Mouse (Mus musculus) stomach, embryonic 14.5 days (tissue): ENCODE data around the gene Fsip1. TPM values are rescaled to one million over a fixed set of nuclear protein-coding genes. Genes with fewer than 3 reads are reported as not detected.

Experiments
- ATAC-seq: fragments of 200-750 bp; cut with Nextera tagmentation; 2 replicates; pipeline ENCODE4 v1.8.0; 2017; ENCODE audit warnings: low read depth, moderate TSS enrichment; ENCODE audit not compliant: insufficient number of reproducible peaks, insufficient read depth, low FRiP score
- H3K27ac ChIP-seq: fragments of 300-500 bp; sonication (generic); 2 replicates; pipeline ENCODE4 v1.5.1; 2014; ENCODE audit warnings: mild to moderate bottlenecking, low read length, moderate library complexity, mixed read lengths
- H3K27me3 ChIP-seq: fragments of 300-500 bp; sonication (generic); 2 replicates; pipeline ENCODE4 v1.6.1; 2014; ENCODE audit warnings: low read length, control low read depth, mixed read lengths; ENCODE audit not compliant: control insufficient read depth, insufficient read depth
- H3K36me3 ChIP-seq: fragments of 300-500 bp; sonication (generic); 2 replicates; pipeline ENCODE4 v1.6.1; 2014; ENCODE audit warnings: mild to moderate bottlenecking, control low read depth, low read length, moderate library complexity, mixed read lengths; ENCODE audit not compliant: control insufficient read depth, insufficient read depth
- H3K4me1 ChIP-seq: fragments of 300-500 bp; sonication (generic); 2 replicates; pipeline ENCODE4 v1.6.1; 2014; ENCODE audit warnings: low read length, control low read depth, mixed read lengths; ENCODE audit not compliant: control insufficient read depth, insufficient read depth
- H3K4me2 ChIP-seq: fragments of 300-500 bp; sonication (generic); replicated peaks from 2 replicates; pipeline ENCODE4 v1.6.1; 2014; ENCODE audit warnings: low read depth, low read length, control low read depth
- H3K4me3 ChIP-seq: fragments of 300-500 bp; sonication (generic); 2 replicates; pipeline ENCODE4 v1.5.1; 2014; ENCODE audit warnings: low read depth, low read length, control low read depth
- H3K9ac ChIP-seq: fragments of 300-500 bp; sonication (generic); replicated peaks from 2 replicates; pipeline ENCODE4 v1.6.1; 2014; ENCODE audit warnings: low read depth, mild to moderate bottlenecking, control low read depth, low read length, moderate library complexity, mixed read lengths
- H3K9me3 ChIP-seq: fragments of 300-500 bp; sonication (generic); 2 replicates; pipeline ENCODE4 v1.6.1; 2016; ENCODE audit warnings: low read depth, low read length, control low read depth; ENCODE audit not compliant: control insufficient read depth
- WGBS: fragments of 180-500 bp; shearing (Covaris S2); extraction: QIAGEN DNeasy Blood & Tissue Kit; methylation state at CpG from one replicate; pipeline ENCODE4 v1.1.7; 2014; 5-methylcytosine and 5-hydroxymethylcytosine counted together
- polyA plus RNA-seq: library from polyadenylated mRNA; unstranded; fragments of >200 nt; fragmentation: Nextera tagmentation; extraction: Ambion mirVana; gene quantifications from 2 replicates; pipeline ENCODE4 v1.2.1, GENCODE M21; 2014

Fsip1 gene
- polyA plus RNA-seq, 1 experiment from 2014 or later, result 0.43 TPM

DNA sequence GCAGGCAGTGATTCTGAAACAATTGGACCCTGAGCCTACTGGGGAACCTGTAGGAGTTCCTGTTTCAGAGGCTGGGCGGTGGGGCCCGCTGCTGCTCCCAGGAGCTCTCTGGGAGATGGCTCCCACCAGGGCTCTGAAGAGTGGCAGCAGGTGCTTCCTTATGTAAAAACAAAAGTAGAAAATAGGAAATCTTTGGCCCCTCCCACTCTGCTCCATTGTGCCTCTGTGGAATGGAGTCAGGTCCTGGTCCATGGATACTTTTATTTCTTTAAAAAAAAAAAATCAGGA, 7.1 kb upstream of the Fsip1 start:
- no peak overlapping the region for H3K4me2 ChIP-seq
- no peaks in the 10 kb centered on the region for H3K27me3 ChIP-seq
- no peak overlapping the region for H3K27ac ChIP-seq
- no peak overlapping the region for H3K4me3 ChIP-seq
- no peak overlapping the region for H3K9ac ChIP-seq
- H3K9me3 ChIP-seq, result no peaks in the 10 kb centered on the region
- no peaks in the 10 kb centered on the region for H3K4me1 ChIP-seq
- H3K36me3 ChIP-seq, result no peaks in the 10 kb centered on the region
- WGBS, result 47% methylated on average over 2 of the region's 2 CpGs
- ATAC-seq, result no peak

- Histone ChIP-seq H3K4me1 (no peaks in the 10 kb centered on the region), H3K27ac (no peak overlapping the region), H3K4me3 (no peak overlapping the region), H3K9ac (no peak overlapping the region), H3K4me2 (no peak overlapping the region), H3K27me3 (no peaks in the 10 kb centered on the region), H3K36me3 (no peaks in the 10 kb centered on the region), H3K9me3 (no peaks in the 10 kb centered on the region)
- WGBS, result 18% methylated on average over 8 of the region's 8 CpGs
- ATAC-seq, result no peak
Measured at GRCm38 (mm10) chr2:118263151-118263913, 6.6 kb upstream of the Fsip1 start.

GRCm38 (mm10) chr2:118262673-118263072, 5.9 kb upstream of the Fsip1 start:
- Histone ChIP-seq H3K4me2 (no peak overlapping the region), H3K27me3 (no peaks in the 10 kb centered on the region), H3K9me3 (no peaks in the 10 kb centered on the region), H3K4me3 (no peak overlapping the region), H3K36me3 (no peaks in the 10 kb centered on the region), H3K4me1 (no peaks in the 10 kb centered on the region), H3K27ac (no peak overlapping the region), H3K9ac (no peak overlapping the region)
- no peak for ATAC-seq
- 54% methylated on average over 8 of the region's 8 CpGs for WGBS

DNA sequence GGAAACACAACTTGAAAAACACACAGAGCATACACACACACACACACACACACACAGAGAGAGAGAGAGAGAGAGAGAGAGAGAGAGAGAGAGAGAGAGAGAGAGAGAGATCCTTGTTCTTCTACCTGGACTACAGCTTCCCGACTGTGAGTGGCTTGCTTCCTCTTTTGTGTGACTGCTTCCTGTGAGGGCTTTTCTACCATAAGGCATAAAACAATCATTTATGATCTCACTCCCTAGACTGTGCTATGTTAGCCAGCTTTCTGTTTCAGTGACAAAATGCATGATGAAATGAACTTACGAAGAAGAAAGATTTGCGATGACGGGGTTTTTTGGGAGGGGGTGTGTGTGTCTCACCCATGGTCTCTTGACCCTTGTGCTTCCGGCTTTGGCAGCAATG, 3.0 kb upstream of the Fsip1 start:
- H3K4me1 ChIP-seq, result no peaks in the 10 kb centered on the region
- H3K4me2 ChIP-seq, result no peak overlapping the region
- H3K9ac ChIP-seq, result no peak overlapping the region
- H3K9me3 ChIP-seq, result no peaks in the 10 kb centered on the region
- H3K4me3 ChIP-seq, result no peak overlapping the region
- H3K36me3 ChIP-seq, result no peaks in the 10 kb centered on the region
- no peaks in the 10 kb centered on the region for H3K27me3 ChIP-seq
- no peak overlapping the region for H3K27ac ChIP-seq
- ATAC-seq, result no peak
- 78% methylated on average over 5 of the region's 5 CpGs for WGBS

GRCm38 (mm10) chr2:118257094-118257493, 328 bp upstream of the Fsip1 start:
- Histone ChIP-seq H3K36me3 (no peaks in the 10 kb centered on the region), H3K4me2 (peak overlapping the region; percentile 66), H3K4me3 (peak overlapping the region; percentile 32), H3K9ac (no peak overlapping the region), H3K9me3 (no peaks in the 10 kb centered on the region), H3K4me1 (no peaks in the 10 kb centered on the region), H3K27ac (no peak overlapping the region), H3K27me3 (no peaks in the 10 kb centered on the region)
- no peak for ATAC-seq
- WGBS, result 70% methylated on average over 8 of the region's 8 CpGs

GRCm38 (mm10) chr2:118254516-118254915, 2.2 kb downstream of the Fsip1 start:
- Histone ChIP-seq H3K36me3 (no peaks in the 10 kb centered on the region), H3K9ac (no peak overlapping the region), H3K4me3 (no peak overlapping the region), H3K27me3 (no peaks in the 10 kb centered on the region), H3K27ac (no peak overlapping the region), H3K4me1 (no peaks in the 10 kb centered on the region), H3K9me3 (no peaks in the 10 kb centered on the region), H3K4me2 (no peak overlapping the region)
- WGBS, result 20% methylated on average over 8 of the region's 8 CpGs
- no peak for ATAC-seq

DNA sequence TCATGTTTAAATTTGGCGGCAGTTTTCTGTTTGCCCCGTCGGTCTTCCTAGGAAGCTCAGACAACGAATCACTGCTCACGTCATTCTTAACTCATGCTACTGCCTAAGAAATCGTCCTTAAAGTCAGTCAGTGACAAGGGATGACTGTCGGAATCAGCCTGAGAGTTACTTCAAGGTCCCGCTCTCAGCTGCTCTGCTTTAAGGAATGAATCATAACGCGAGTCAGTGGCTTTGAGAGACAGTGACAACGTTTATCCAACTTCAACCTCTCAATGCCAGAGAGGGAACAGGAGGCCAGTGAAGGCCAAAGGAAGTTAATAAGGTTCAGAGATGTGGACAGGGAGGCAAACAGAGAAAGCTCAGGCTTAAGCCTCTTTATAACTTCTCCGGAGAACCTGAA, 7.8 kb downstream of the Fsip1 start:
- Histone ChIP-seq H3K27ac (no peak overlapping the region), H3K9ac (no peak overlapping the region), H3K4me2 (no peak overlapping the region), H3K4me3 (no peak overlapping the region), H3K36me3 (no peaks in the 10 kb centered on the region), H3K4me1 (no peaks in the 10 kb centered on the region), H3K27me3 (no peaks in the 10 kb centered on the region), H3K9me3 (no peaks in the 10 kb centered on the region)
- no peak for ATAC-seq
- WGBS, result 64% methylated on average over 12 of the region's 12 CpGs

GRCm38 (mm10) chr2:118248016-118248415, 8.8 kb downstream of the Fsip1 start:
- H3K4me2 ChIP-seq, result no peak overlapping the region
- H3K9me3 ChIP-seq, result no peaks in the 10 kb centered on the region
- no peak for ATAC-seq
- H3K36me3 ChIP-seq, result no peaks in the 10 kb centered on the region
- no peak overlapping the region for H3K27ac ChIP-seq
- H3K27me3 ChIP-seq, result no peaks in the 10 kb centered on the region
- H3K4me1 ChIP-seq, result no peaks in the 10 kb centered on the region
- no peak overlapping the region for H3K9ac ChIP-seq
- 52% methylated on average over 2 of the region's 2 CpGs for WGBS
- no peak overlapping the region for H3K4me3 ChIP-seq

DNA sequence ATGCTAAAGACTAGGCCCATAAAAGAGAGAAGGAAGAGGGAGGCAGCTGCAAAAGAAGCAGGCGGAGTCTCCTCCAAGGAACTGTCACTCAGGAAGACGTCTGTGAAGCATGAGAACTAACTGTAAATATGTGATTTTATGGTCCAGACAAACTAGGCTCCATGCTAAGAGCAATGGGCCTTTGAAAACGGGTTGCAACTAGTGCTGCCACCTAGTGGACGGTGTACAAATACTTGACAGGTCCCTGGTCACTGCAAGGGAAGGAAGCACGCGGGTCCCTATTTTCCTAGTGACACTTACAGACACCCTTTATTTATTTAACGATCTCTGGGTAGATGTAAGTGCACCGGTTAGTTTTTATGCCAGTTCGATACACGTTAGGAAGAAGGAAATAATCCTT, 10.9 kb downstream of the Fsip1 start:
- 14% methylated on average over 10 of the region's 10 CpGs for WGBS
- H3K27ac ChIP-seq, result no peak overlapping the region
- ATAC-seq, result no peak
- no peaks in the 10 kb centered on the region for H3K9me3 ChIP-seq
- no peak overlapping the region for H3K4me3 ChIP-seq
- H3K36me3 ChIP-seq, result no peaks in the 10 kb centered on the region
- H3K9ac ChIP-seq, result no peak overlapping the region
- H3K4me2 ChIP-seq, result no peak overlapping the region
- no peaks in the 10 kb centered on the region for H3K27me3 ChIP-seq
- H3K4me1 ChIP-seq, result no peaks in the 10 kb centered on the region
